ENCODE assay signal across 8 mouse cellular contexts in the genomic region with DNA sequence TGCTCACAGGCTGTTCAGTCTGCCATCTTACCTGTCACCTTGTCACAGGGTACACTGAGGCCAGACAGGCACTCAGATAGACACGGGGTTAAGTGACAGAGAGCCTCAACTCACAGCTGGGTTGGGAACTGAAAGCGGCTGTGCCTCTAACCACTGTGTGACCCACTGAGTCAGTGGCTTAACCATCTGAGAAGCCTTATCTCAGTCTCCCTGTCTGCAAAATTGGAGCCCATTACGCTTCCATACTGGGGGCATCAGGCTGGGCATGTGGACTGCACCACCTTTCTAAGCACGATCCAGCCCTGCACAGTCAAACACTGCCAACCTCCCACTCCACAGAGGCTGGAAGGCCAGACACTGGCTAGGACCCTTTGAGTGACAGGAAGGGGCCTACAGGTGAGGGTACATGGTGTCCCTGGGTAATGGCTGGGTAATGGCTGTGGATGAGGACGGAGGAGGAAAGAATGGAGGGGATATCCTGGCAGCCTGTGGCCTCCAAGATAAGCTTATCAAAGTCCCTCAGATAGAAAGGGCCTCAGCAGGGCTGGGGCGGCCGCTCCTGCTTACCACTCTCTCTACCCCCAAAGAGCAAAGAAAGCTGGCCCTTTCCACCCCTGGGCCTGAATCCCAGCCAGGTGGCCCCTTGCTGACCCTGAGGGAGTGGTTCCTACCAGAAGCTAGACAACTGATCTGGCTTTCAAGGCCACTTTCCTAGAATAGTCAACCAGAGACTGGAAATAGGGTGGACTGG. TPM values are rescaled to one million over a fixed set of nuclear protein-coding genes. Genes with fewer than 3 reads are reported as not detected.
DNase-seq lines count a peak whose midpoint lies in the region; ATAC-seq and TF ChIP-seq lines count a peak whose summit lies in the region.

No protein-coding gene starts in this region.

- H3K4me3 ChIP-seq in layer of hippocampus, adult 2 months, result no peak overlapping the region
- H3K4me3 ChIP-seq in limb, embryonic 10.5 days, result no peak overlapping the region
- no peak overlapping the region for H3K4me3 ChIP-seq in hindbrain, embryonic 13.5 days

- no peaks in the 10 kb centered on the region for H3K9me3 ChIP-seq in limb, embryonic 10.5 days (replicated peaks)
- no peaks in the 10 kb centered on the region for H3K9me3 ChIP-seq in hindbrain, embryonic 13.5 days

- DNase-seq in layer of hippocampus, adult 2 months (ENCODE audit: low spot score in 2 of 2), result no peak
- no peak for DNase-seq in layer of hippocampus, adult 8-10 months (ENCODE audit: low spot score in 2 of 2)
- peak; percentile 79 to 89 for DNase-seq in heart, adult 18-20 months
- no peak for DNase-seq in limb, embryonic 10.5 days (ENCODE audit: low spot score)
- DNase-seq in spleen, postnatal 36 days (ENCODE audit: low spot score in 2 of 2), result peak; percentile 48 to 67
- no peak for DNase-seq in layer of hippocampus, postnatal 25 days (ENCODE audit: extremely low spot score in 1 of 2, low spot score in 1 of 2)
- no peak for DNase-seq in frontal cortex, adult 2 months (ENCODE audit: extremely low spot score in 1 of 2, low spot score in 1 of 2)

- no peak overlapping the region for H3K4me2 ChIP-seq in hindbrain, embryonic 13.5 days

- no peak for ATAC-seq in hindbrain, embryonic 13.5 days (ENCODE audit: low FRiP score)

- no peak for TF ChIP-seq CTCF in layer of hippocampus, adult 2 months (conservative IDR thresholded peaks at IDR 0.05)

- no peak overlapping the region for H3K9ac ChIP-seq in hindbrain, embryonic 13.5 days

- 0 out of 2 replicates have a peak overlapping the region, but pooled peaks have one; percentile 23 for H3K27ac ChIP-seq in layer of hippocampus, adult 2 months
- H3K27ac ChIP-seq in limb, embryonic 10.5 days, result 0 out of 2 replicates have a peak overlapping the region, but pooled peaks have one; percentile 46
- H3K27ac ChIP-seq in hindbrain, embryonic 13.5 days, result no peak overlapping the region

- no peaks in the 10 kb centered on the region for H3K36me3 ChIP-seq in limb, embryonic 10.5 days
- H3K36me3 ChIP-seq in hindbrain, embryonic 13.5 days, result no peaks in the 10 kb centered on the region

- 81% methylated on average over 7 of the region's 7 CpGs for WGBS in limb, embryonic 10.5 days
- WGBS in hindbrain, embryonic 13.5 days, result 84% methylated on average over 7 of the region's 7 CpGs

- peaks cover 32% of the 10 kb centered on the region for H3K27me3 ChIP-seq in limb, embryonic 10.5 days (ENCODE audit: low read depth, poor library complexity, severe bottlenecking)
- peaks cover 23% of the 10 kb centered on the region for H3K27me3 ChIP-seq in hindbrain, embryonic 13.5 days

- peaks cover 35% of the 10 kb centered on the region for H3K4me1 ChIP-seq in limb, embryonic 10.5 days
- H3K4me1 ChIP-seq in hindbrain, embryonic 13.5 days (replicated peaks), result peaks cover 39% of the 10 kb centered on the region

RNA-seq across cellular contexts. Expression of a gene that starts 4.4 kb away (rescaled TPM):
- 10 to 100 TPM in 1 of 2 experiments, 1 to 10 TPM in 1; 9.8 to 14.0 TPM for total RNA-seq in layer of hippocampus, adult 2 months (2021)
- total RNA-seq in layer of hippocampus, adult 8-10 months (2022), result 10 to 100 TPM in 3 of 4 experiments, 1 to 10 TPM in 1; 9.1 to 14.2 (median 12.7) TPM
- 100 to 1,000 TPM; 247 to 266 TPM for total RNA-seq in heart, adult 18-20 months (2021)
- polyA plus RNA-seq in limb, embryonic 10.5 days (2016; fragmentation: Nextera tagmentation; extraction: Ambion mirVana), result 3.7 and 5.5 TPM in 2 replicates
- 10.1 TPM in 2 replicates for polyA plus RNA-seq in hindbrain, embryonic 13.5 days (2015; fragmentation: Nextera tagmentation; extraction: Ambion mirVana)
- total RNA-seq in layer of hippocampus, postnatal 25 days (2021), result 10 to 100 TPM in 1 of 2 experiments, 1 to 10 TPM in 1; 6.3 to 11.2 TPM
- 11.2 and 11.3 TPM in 2 replicates for polyA plus RNA-seq in frontal cortex, adult 2 months (2012; rRNA removed)

Comparison
In these comparisons a context has a peak if more than half of its experiments do, and no peak if none do; other contexts are left out.
1. DNase-seq: peak in heart, adult 18-20 months (2 of 2) and spleen, postnatal 36 days (2 of 2); none in layer of hippocampus, adult 2 months (0 of 2), layer of hippocampus, adult 8-10 months (0 of 2), limb, embryonic 10.5 days (single experiment), layer of hippocampus, postnatal 25 days (0 of 2) and frontal cortex, adult 2 months (0 of 2).
2. RNA of a gene that starts 4.4 kb away (total RNA-seq): 247 to 266 TPM in heart, adult 18-20 months; 9.8 to 14.0 TPM in layer of hippocampus, adult 2 months, 9.1 to 14.2 TPM in layer of hippocampus, adult 8-10 months and 6.3 to 11.2 TPM in layer of hippocampus, postnatal 25 days; every median in the first group is over 10 times any median in the second.